Mouse (Mus musculus) heart, adult 2 months (tissue): ENCODE data around the gene Spata31d1b. TPM values are rescaled to one million over a fixed set of nuclear protein-coding genes. Genes with fewer than 3 reads are reported as not detected.
"Not testable (repeated sequence)": the region's sequence is repeated elsewhere in the genome, so short reads cannot be mapped to it uniquely, and the experiment has no call there.

Experiments used
- DNase-seq, 2 experiments: peaks; one replicate each; pipeline ENCODE4 v3.0.0; 2021
- H3K27ac ChIP-seq: fragments of 200-600 bp; 2 replicates; pipeline ENCODE4 v1.8.1; 2022
- H3K27me3 ChIP-seq: fragments of 200-500 bp; 2 replicates; pipeline ENCODE4 v1.6.1; 2012; ENCODE audit warnings: mild to moderate bottlenecking, low read length, inconsistent platforms, mixed read lengths; ENCODE audit not compliant: control insufficient read depth, insufficient read depth
- H3K36me3 ChIP-seq: fragments of 200-500 bp; 2 replicates; pipeline ENCODE4 v1.6.1; 2012; ENCODE audit warnings: low read length, inconsistent platforms; ENCODE audit not compliant: control insufficient read depth, insufficient read depth
- H3K4me1 ChIP-seq: fragments of 200-500 bp; 2 replicates; pipeline ENCODE4 v1.6.1; 2011; ENCODE audit warnings: low read length; ENCODE audit not compliant: control insufficient read depth, insufficient read depth
- H3K4me3 ChIP-seq: fragments of 200-600 bp; 2 replicates; pipeline ENCODE4 v1.8.1; 2022
- H3K79me2 ChIP-seq: fragments of 200-500 bp; replicated peaks from 2 replicates; pipeline ENCODE4 v1.6.1; 2012; ENCODE audit warnings: mild to moderate bottlenecking, inconsistent platforms, low read length, moderate library complexity, mixed read lengths; ENCODE audit not compliant: control insufficient read depth, insufficient read depth
- H3K9ac ChIP-seq: fragments of 200-500 bp; 2 replicates; pipeline ENCODE4 v1.6.1; 2012; ENCODE audit warnings: low read depth, mild to moderate bottlenecking, control low read depth, inconsistent platforms, low read length, mixed read lengths
- CTCF ChIP-seq: fragments of 200-600 bp; IDR thresholded peaks from 2 replicates; pipeline ENCODE4 v1.8.1; 2022; ENCODE audit warnings: antibody characterized with exemption, mild to moderate bottlenecking, moderate library complexity
- EP300 ChIP-seq: fragments of 200-500 bp; IDR thresholded peaks from 2 replicates; pipeline ENCODE4 v1.6.1; 2011; ENCODE audit warnings: low read depth, low read length, control low read depth; ENCODE audit not compliant: insufficient read depth
- POLR2A ChIP-seq: fragments of 200-500 bp; IDR thresholded peaks from 2 replicates; pipeline ENCODE4 v1.6.1; 2011; ENCODE audit warnings: mild to moderate bottlenecking, low read depth, low read length, control low read depth; ENCODE audit not compliant: insufficient read depth
- WGBS: fragments of 180-500 bp; shearing (Covaris S2); methylation state at CpG from one replicate; pipeline ENCODE4 v1.1.7; 2018; 5-methylcytosine and 5-hydroxymethylcytosine counted together
- intact Hi-C: fragments of 180-260 bp; cut with DNase I; formaldehyde crosslinking; loops from one replicate; pipeline ENCODE4 v1.15.1; 2025
- long read RNA-seq: library from polyadenylated mRNA; stranded (forward); transcript quantifications from one replicate; pipeline ENCODE4 v2.0.0, GENCODE M21; 2021
- polyA plus RNA-seq: library from polyadenylated mRNA; depleted of rRNA; stranded (reverse); fragments of >200 nt; gene quantifications from 2 replicates; pipeline ENCODE4 v1.2.3, GENCODE M21; 2012; rRNA removed
- total RNA-seq, 2 experiments: library from RNA; stranded (reverse); gene quantifications; 2 replicates each; pipeline ENCODE4 v1.2.3; 2021

Spata31d1b gene
- total RNA-seq (not detected), polyA plus RNA-seq (0.03 and 0.04 TPM in 2 replicates)
- long read RNA-seq: 0 reads

GRCm38 (mm10) chr13:59711984-59712383 is at the start of gene Spata31d1b:
Gene Spata31d1b, plus strand, starts transcription at chr13:59712284.
- H3K79me2 ChIP-seq, intact Hi-C loops, DNase-seq, H3K9ac ChIP-seq, H3K27me3 ChIP-seq, H3K4me1 ChIP-seq, H3K4me3 ChIP-seq, H3K27ac ChIP-seq, H3K36me3 ChIP-seq: not testable (repeated sequence)
- 65% methylated on average over 3 of the region's 3 CpGs for WGBS

GRCm38 (mm10) chr13:59663939-59664712 is 48.0 kb upstream of the Spata31d1b start:
- no peak for TF ChIP-seq EP300
- no peak for TF ChIP-seq POLR2A
- TF ChIP-seq CTCF: no peak
- no peak overlapping the region for H3K9ac ChIP-seq
- H3K27ac ChIP-seq: no peak overlapping the region
- H3K4me3 ChIP-seq: no peak overlapping the region
- H3K79me2 ChIP-seq: no peaks in the 10 kb centered on the region
- intact Hi-C loops: no loop called here
- no peaks in the 10 kb centered on the region for H3K27me3 ChIP-seq
- H3K4me1 ChIP-seq: peaks cover 3% of the 10 kb centered on the region
- 93% methylated on average over 19 of the region's 19 CpGs for WGBS
- DNase-seq: no peak
- H3K36me3 ChIP-seq: 0 out of 2 replicates have a peak, but pooled peaks cover 2% of the 10 kb centered on the region

- H3K79me2 ChIP-seq: no peaks in the 10 kb centered on the region
- no peaks in the 10 kb centered on the region for H3K27me3 ChIP-seq
- H3K9ac ChIP-seq: no peak overlapping the region
- no peak overlapping the region for H3K27ac ChIP-seq
- no peak overlapping the region for H3K4me3 ChIP-seq
- H3K4me1 ChIP-seq: peaks cover 3% of the 10 kb centered on the region
- DNase-seq: no peak
- 0 out of 2 replicates have a peak, but pooled peaks cover 2% of the 10 kb centered on the region for H3K36me3 ChIP-seq
- intact Hi-C loops: no loop called here
- 85% methylated on average over 5 of the region's 5 CpGs for WGBS
- no peak for TF ChIP-seq EP300
- TF ChIP-seq POLR2A: no peak
- TF ChIP-seq CTCF: no peak
Observed at GRCm38 (mm10) chr13:59667763-59668162, 44.3 kb upstream of the Spata31d1b start.

GRCm38 (mm10) chr13:59668501-59669093 is 43.5 kb upstream of the Spata31d1b start:
- Histone ChIP-seq H3K36me3 (0 out of 2 replicates have a peak, but pooled peaks cover 2% of the 10 kb centered on the region), H3K9ac (no peak overlapping the region), H3K27ac (peak overlapping the region; percentile 77), H3K4me3 (no peak overlapping the region; the same call in 1 of the 2 replicates), H3K27me3 (no peaks in the 10 kb centered on the region), H3K4me1 (peaks cover 3% of the 10 kb centered on the region), H3K79me2 (no peaks in the 10 kb centered on the region)
- TF ChIP-seq CTCF (no peak), EP300 (0 out of 2 replicates have a peak, but pooled peaks have one; percentile 34), POLR2A (peak; percentile 48; the same call in 1 of the 2 replicates)
- DNase-seq: peak; percentile 64 to 76
- intact Hi-C loops: no loop called here
- 28% methylated on average over 11 of the region's 11 CpGs for WGBS

GRCm38 (mm10) chr13:59669946-59670345 is 42.1 kb upstream of the Spata31d1b start:
- 83% methylated on average over 10 of the region's 10 CpGs for WGBS
- TF ChIP-seq EP300 (no peak), CTCF (no peak), POLR2A (no peak)
- Histone ChIP-seq H3K36me3 (0 out of 2 replicates have a peak, but pooled peaks cover 2% of the 10 kb centered on the region), H3K27me3 (no peaks in the 10 kb centered on the region), H3K79me2 (no peaks in the 10 kb centered on the region), H3K9ac (no peak overlapping the region), H3K27ac (no peak overlapping the region), H3K4me3 (no peak overlapping the region), H3K4me1 (peaks cover 3% of the 10 kb centered on the region)
- intact Hi-C loops: loop anchor here (10.0 kb wide), 2 partner anchors 85 to 155 kb away; partner anchors contain the start of genes Agtpbp1, Naa35 and Tut7
- DNase-seq: no peak

- Histone ChIP-seq H3K79me2 (no peaks in the 10 kb centered on the region), H3K27ac (no peak overlapping the region), H3K4me3 (no peak overlapping the region), H3K27me3 (no peaks in the 10 kb centered on the region), H3K4me1 (peaks cover 3% of the 10 kb centered on the region), H3K36me3 (0 out of 2 replicates have a peak, but pooled peaks cover 2% of the 10 kb centered on the region), H3K9ac (no peak overlapping the region)
- 88% methylated on average over 2 of the region's 2 CpGs for whole genome bisulfite sequencing
- no peak for DNase-seq
- intact Hi-C loops: loop anchor here (10.0 kb wide), 2 partner anchors 87 to 153 kb away; partner anchors contain the start of genes Agtpbp1, Naa35 and Tut7
- TF ChIP-seq POLR2A: no peak
- no peak for TF ChIP-seq CTCF
- TF ChIP-seq EP300: no peak
Observed at GRCm38 (mm10) chr13:59671521-59671920, 40.6 kb upstream of the Spata31d1b start.
